Mouse (Mus musculus): ENCODE data around the gene Thrsp. TPM values are rescaled to one million over a fixed set of nuclear protein-coding genes. Genes with fewer than 3 reads are reported as not detected.
"Not testable (repeated sequence)": the region's sequence is repeated elsewhere in the genome, so short reads cannot be mapped to it uniquely, and the experiment has no call there.

Gene Thrsp
- polyA plus RNA-seq, 1 experiment from 2014 or later, result 1.3 TPM

- ATAC-seq (ENCODE audit: low read depth), result no peak
- no peaks in the 10 kb centered on the region for H3K36me3 ChIP-seq (ENCODE audit: control insufficient read depth, insufficient read depth, low read length)
- H3K4me3 ChIP-seq (ENCODE audit: low read depth, low read length), result no peak overlapping the region
- no peak overlapping the region for H3K9ac ChIP-seq (replicated peaks; ENCODE audit: low read depth, low read length)
- no peaks in the 10 kb centered on the region for H3K27me3 ChIP-seq (ENCODE audit: control insufficient read depth, insufficient read depth, low read length)
- no peaks in the 10 kb centered on the region for H3K4me1 ChIP-seq (ENCODE audit: control insufficient read depth, insufficient read depth, low read length)
- H3K27ac ChIP-seq (ENCODE audit: low read depth, low read length), result no peak overlapping the region
- H3K4me2 ChIP-seq (ENCODE audit: low read depth, low read length), result no peak overlapping the region
- H3K9me3 ChIP-seq (ENCODE audit: control insufficient read depth, low read length), result no peaks in the 10 kb centered on the region
These were observed 21.5 kb upstream of the Thrsp start for GRCm38 (mm10) chr7:97438986-97439385.

GRCm38 (mm10) chr7:97434517-97434916, 17.0 kb upstream of the Thrsp start:
- no peak overlapping the region for H3K4me3 ChIP-seq (ENCODE audit: low read depth, low read length)
- H3K4me2 ChIP-seq (ENCODE audit: low read depth, low read length), result no peak overlapping the region
- no peaks in the 10 kb centered on the region for H3K9me3 ChIP-seq (ENCODE audit: control insufficient read depth, low read length)
- H3K27ac ChIP-seq (ENCODE audit: low read depth, low read length), result no peak overlapping the region
- H3K27me3 ChIP-seq (ENCODE audit: control insufficient read depth, insufficient read depth, low read length), result no peaks in the 10 kb centered on the region
- ATAC-seq (ENCODE audit: low read depth), result no peak
- 0 out of 2 replicates have a peak, but pooled peaks cover 3% of the 10 kb centered on the region for H3K4me1 ChIP-seq (ENCODE audit: control insufficient read depth, insufficient read depth, low read length)
- no peaks in the 10 kb centered on the region for H3K36me3 ChIP-seq (ENCODE audit: control insufficient read depth, insufficient read depth, low read length)
- no peak overlapping the region for H3K9ac ChIP-seq (replicated peaks; ENCODE audit: low read depth, low read length)
- WGBS, result 88% methylated on average over 10 of the region's 10 CpGs

GRCm38 (mm10) chr7:97433517-97433916, 16.0 kb upstream of the Thrsp start:
- H3K4me2 ChIP-seq (ENCODE audit: low read depth, low read length); H3K36me3 ChIP-seq (ENCODE audit: control insufficient read depth, insufficient read depth, low read length); H3K9ac ChIP-seq (replicated peaks; ENCODE audit: low read depth, low read length); ATAC-seq (ENCODE audit: low read depth); H3K4me3 ChIP-seq (ENCODE audit: low read depth, low read length); H3K9me3 ChIP-seq (ENCODE audit: control insufficient read depth, low read length); H3K27ac ChIP-seq (ENCODE audit: low read depth, low read length); H3K4me1 ChIP-seq (ENCODE audit: control insufficient read depth, insufficient read depth, low read length); H3K27me3 ChIP-seq (ENCODE audit: control insufficient read depth, insufficient read depth, low read length): not testable (repeated sequence)
- 73% methylated on average over 3 of the region's 3 CpGs for WGBS

GRCm38 (mm10) chr7:97429705-97430104, 12.2 kb upstream of the Thrsp start:
- no peaks in the 10 kb centered on the region for H3K9me3 ChIP-seq (ENCODE audit: control insufficient read depth, low read length)
- H3K4me1 ChIP-seq (ENCODE audit: control insufficient read depth, insufficient read depth, low read length), result 0 out of 2 replicates have a peak, but pooled peaks cover 5% of the 10 kb centered on the region
- peak overlapping the region; percentile 66 for H3K27ac ChIP-seq (ENCODE audit: low read depth, low read length)
- H3K4me2 ChIP-seq (ENCODE audit: low read depth, low read length), result no peak overlapping the region
- H3K4me3 ChIP-seq (ENCODE audit: low read depth, low read length), result no peak overlapping the region
- H3K36me3 ChIP-seq (ENCODE audit: control insufficient read depth, insufficient read depth, low read length), result no peaks in the 10 kb centered on the region
- peak; percentile 75; the same call in 1 of the 2 replicates for ATAC-seq (ENCODE audit: low read depth)
- no peaks in the 10 kb centered on the region for H3K27me3 ChIP-seq (ENCODE audit: control insufficient read depth, insufficient read depth, low read length)
- no peak overlapping the region for H3K9ac ChIP-seq (replicated peaks; ENCODE audit: low read depth, low read length)
- WGBS, result 2% methylated on average over 5 of the region's 5 CpGs

GRCm38 (mm10) chr7:97427778-97428420, 10.4 kb upstream of the Thrsp start:
- H3K27ac ChIP-seq (ENCODE audit: low read depth, low read length), result no peak overlapping the region
- 79% methylated on average over 5 of the region's 5 CpGs for WGBS
- no peak for ATAC-seq (ENCODE audit: low read depth)
- H3K4me2 ChIP-seq (ENCODE audit: low read depth, low read length), result no peak overlapping the region
- no peaks in the 10 kb centered on the region for H3K27me3 ChIP-seq (ENCODE audit: control insufficient read depth, insufficient read depth, low read length)
- no peaks in the 10 kb centered on the region for H3K36me3 ChIP-seq (ENCODE audit: control insufficient read depth, insufficient read depth, low read length)
- H3K4me3 ChIP-seq (ENCODE audit: low read depth, low read length), result no peak overlapping the region
- no peaks in the 10 kb centered on the region for H3K9me3 ChIP-seq (ENCODE audit: control insufficient read depth, low read length)
- H3K4me1 ChIP-seq (ENCODE audit: control insufficient read depth, insufficient read depth, low read length), result 0 out of 2 replicates have a peak, but pooled peaks cover 5% of the 10 kb centered on the region
- no peak overlapping the region for H3K9ac ChIP-seq (replicated peaks; ENCODE audit: low read depth, low read length)

GRCm38 (mm10) chr7:97427296-97427695, 9.8 kb upstream of the Thrsp start:
- Histone ChIP-seq H3K9me3 (ENCODE audit: control insufficient read depth, low read length) (no peaks in the 10 kb centered on the region), H3K4me3 (ENCODE audit: low read depth, low read length) (no peak overlapping the region), H3K27me3 (ENCODE audit: control insufficient read depth, insufficient read depth, low read length) (no peaks in the 10 kb centered on the region), H3K4me2 (ENCODE audit: low read depth, low read length) (no peak overlapping the region), H3K4me1 (ENCODE audit: control insufficient read depth, insufficient read depth, low read length) (0 out of 2 replicates have a peak, but pooled peaks cover 5% of the 10 kb centered on the region), H3K9ac (replicated peaks; ENCODE audit: low read depth, low read length) (no peak overlapping the region), H3K27ac (ENCODE audit: low read depth, low read length) (no peak overlapping the region), H3K36me3 (ENCODE audit: control insufficient read depth, insufficient read depth, low read length) (no peaks in the 10 kb centered on the region)
- ATAC-seq (ENCODE audit: low read depth), result no peak
- WGBS, result 88% methylated on average over 6 of the region's 6 CpGs

- Histone ChIP-seq H3K36me3 (ENCODE audit: control insufficient read depth, insufficient read depth, low read length) (no peaks in the 10 kb centered on the region), H3K9ac (replicated peaks; ENCODE audit: low read depth, low read length) (no peak overlapping the region), H3K9me3 (ENCODE audit: control insufficient read depth, low read length) (no peaks in the 10 kb centered on the region), H3K4me1 (ENCODE audit: control insufficient read depth, insufficient read depth, low read length) (0 out of 2 replicates have a peak, but pooled peaks cover 5% of the 10 kb centered on the region), H3K4me3 (ENCODE audit: low read depth, low read length) (no peak overlapping the region), H3K4me2 (ENCODE audit: low read depth, low read length) (no peak overlapping the region), H3K27me3 (ENCODE audit: control insufficient read depth, insufficient read depth, low read length) (no peaks in the 10 kb centered on the region), H3K27ac (ENCODE audit: low read depth, low read length) (no peak overlapping the region)
- WGBS, result 73% methylated on average over 6 of the region's 6 CpGs
- no peak for ATAC-seq (ENCODE audit: low read depth)
These were observed 9.0 kb upstream of the Thrsp start for GRCm38 (mm10) chr7:97426566-97426965.

- no peaks in the 10 kb centered on the region for H3K36me3 ChIP-seq (ENCODE audit: control insufficient read depth, insufficient read depth, low read length)
- ATAC-seq (ENCODE audit: low read depth), result peak; percentile 87; the same call in 1 of the 2 replicates
- no peak overlapping the region for H3K27ac ChIP-seq (ENCODE audit: low read depth, low read length)
- no peaks in the 10 kb centered on the region for H3K27me3 ChIP-seq (ENCODE audit: control insufficient read depth, insufficient read depth, low read length)
- no peaks in the 10 kb centered on the region for H3K9me3 ChIP-seq (ENCODE audit: control insufficient read depth, low read length)
- no peak overlapping the region for H3K4me3 ChIP-seq (ENCODE audit: low read depth, low read length)
- H3K9ac ChIP-seq (replicated peaks; ENCODE audit: low read depth, low read length), result no peak overlapping the region
- no peak overlapping the region for H3K4me2 ChIP-seq (ENCODE audit: low read depth, low read length)
- H3K4me1 ChIP-seq (ENCODE audit: control insufficient read depth, insufficient read depth, low read length), result 0 out of 2 replicates have a peak, but pooled peaks cover 2% of the 10 kb centered on the region
- 8% methylated on average over 12 of the region's 12 CpGs for whole genome bisulfite sequencing
These were observed 7.2 kb upstream of the Thrsp start for GRCm38 (mm10) chr7:97424621-97425245.

GRCm38 (mm10) chr7:97423754-97424153, 6.2 kb upstream of the Thrsp start:
- H3K4me3 ChIP-seq (ENCODE audit: low read depth, low read length), result no peak overlapping the region
- H3K36me3 ChIP-seq (ENCODE audit: control insufficient read depth, insufficient read depth, low read length), result no peaks in the 10 kb centered on the region
- H3K9me3 ChIP-seq (ENCODE audit: control insufficient read depth, low read length), result no peaks in the 10 kb centered on the region
- no peak overlapping the region for H3K9ac ChIP-seq (replicated peaks; ENCODE audit: low read depth, low read length)
- ATAC-seq (ENCODE audit: low read depth), result no peak
- no peaks in the 10 kb centered on the region for H3K27me3 ChIP-seq (ENCODE audit: control insufficient read depth, insufficient read depth, low read length)
- no peak overlapping the region for H3K27ac ChIP-seq (ENCODE audit: low read depth, low read length)
- no peak overlapping the region for H3K4me2 ChIP-seq (ENCODE audit: low read depth, low read length)
- WGBS, result 62% methylated on average over 5 of the region's 5 CpGs
- no peaks in the 10 kb centered on the region for H3K4me1 ChIP-seq (ENCODE audit: control insufficient read depth, insufficient read depth, low read length)
